Mouse (Mus musculus): ENCODE results near the gene Olfr1357. TPM values are rescaled to one million over a fixed set of nuclear protein-coding genes. Genes with fewer than 3 reads are reported as not detected.

The Olfr1357 gene
- total RNA-seq, 1 experiment from 2014 or later: not detected

DNA sequence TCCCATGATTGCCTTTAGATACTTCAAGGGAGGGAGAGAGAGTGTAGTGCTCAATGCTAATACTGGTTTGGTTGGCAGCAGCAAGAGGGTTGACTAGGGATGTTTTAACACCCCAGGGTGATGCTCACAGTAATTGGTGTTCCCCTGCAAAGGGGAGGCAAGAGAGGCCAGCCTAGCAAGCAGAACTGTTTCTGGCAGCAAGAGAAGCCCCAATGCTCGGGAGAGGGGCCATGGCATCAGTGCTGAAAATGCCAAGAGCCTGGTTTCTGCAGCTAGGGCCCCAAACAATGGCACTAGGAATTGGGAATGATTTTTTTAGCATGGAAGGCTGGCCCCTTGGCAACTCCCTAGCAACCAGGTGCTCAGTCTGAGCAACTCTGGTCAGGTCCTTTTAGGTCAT, 32.9 kb downstream of the Olfr1357 start:
- no peak for ATAC-seq (replicated peaks; ENCODE audit: insufficient number of reproducible peaks, low FRiP score, low TSS enrichment, poor library complexity, severe bottlenecking)

- ATAC-seq (replicated peaks; ENCODE audit: insufficient number of reproducible peaks, low FRiP score, low TSS enrichment, poor library complexity, severe bottlenecking): no peak
Measured at GRCm38 (mm10) chr10:78583939-78584338, 33.9 kb downstream of the Olfr1357 start.

- no peak for ATAC-seq (replicated peaks; ENCODE audit: insufficient number of reproducible peaks, low FRiP score, low TSS enrichment, poor library complexity, severe bottlenecking)
Measured at GRCm38 (mm10) chr10:78583347-78583746, 34.5 kb downstream of the Olfr1357 start.

DNA sequence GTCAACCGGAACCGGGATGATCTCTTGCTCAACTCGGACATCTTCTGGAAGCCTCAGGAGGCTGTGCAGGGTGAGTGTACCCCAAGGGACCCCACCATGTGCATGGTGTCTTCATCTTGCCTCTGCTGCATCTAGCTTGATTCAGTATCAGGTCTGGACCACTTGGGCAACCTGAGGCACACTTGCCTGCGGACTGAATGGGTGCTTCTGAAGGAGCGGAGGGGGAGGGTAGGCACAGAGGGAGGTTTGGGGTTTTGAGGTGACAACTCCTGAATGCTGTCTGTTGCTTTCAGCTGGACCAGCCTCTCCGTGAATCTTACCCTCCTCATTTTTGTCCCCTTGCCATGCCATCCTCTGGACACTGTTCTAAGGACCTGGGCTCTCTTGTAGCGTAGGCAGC, 36.8 kb downstream of the Olfr1357 start:
- no peak for ATAC-seq (replicated peaks; ENCODE audit: insufficient number of reproducible peaks, low FRiP score, low TSS enrichment, poor library complexity, severe bottlenecking)

DNA sequence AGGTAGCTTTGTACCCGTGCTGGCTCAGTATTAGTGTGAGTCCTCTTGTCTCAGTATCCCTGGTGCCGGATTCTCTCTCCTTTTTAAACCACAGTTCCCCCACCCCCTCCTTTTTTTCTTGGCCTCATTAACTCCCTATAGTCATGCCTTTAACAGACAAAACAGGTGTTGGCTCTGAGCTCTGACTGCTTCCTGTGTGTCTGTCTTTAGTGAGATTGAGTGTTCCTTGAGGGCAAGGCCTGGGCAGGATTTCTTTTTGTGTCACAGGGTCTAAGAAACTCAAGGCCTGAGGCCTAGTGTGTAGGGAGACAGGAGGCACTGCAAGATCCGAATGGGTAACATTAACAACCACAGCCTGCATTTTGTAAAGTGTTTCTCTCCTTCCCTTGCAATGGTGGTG, 39.7 kb downstream of the Olfr1357 start:
- no peak for ATAC-seq (replicated peaks; ENCODE audit: insufficient number of reproducible peaks, low FRiP score, low TSS enrichment, poor library complexity, severe bottlenecking)

DNA sequence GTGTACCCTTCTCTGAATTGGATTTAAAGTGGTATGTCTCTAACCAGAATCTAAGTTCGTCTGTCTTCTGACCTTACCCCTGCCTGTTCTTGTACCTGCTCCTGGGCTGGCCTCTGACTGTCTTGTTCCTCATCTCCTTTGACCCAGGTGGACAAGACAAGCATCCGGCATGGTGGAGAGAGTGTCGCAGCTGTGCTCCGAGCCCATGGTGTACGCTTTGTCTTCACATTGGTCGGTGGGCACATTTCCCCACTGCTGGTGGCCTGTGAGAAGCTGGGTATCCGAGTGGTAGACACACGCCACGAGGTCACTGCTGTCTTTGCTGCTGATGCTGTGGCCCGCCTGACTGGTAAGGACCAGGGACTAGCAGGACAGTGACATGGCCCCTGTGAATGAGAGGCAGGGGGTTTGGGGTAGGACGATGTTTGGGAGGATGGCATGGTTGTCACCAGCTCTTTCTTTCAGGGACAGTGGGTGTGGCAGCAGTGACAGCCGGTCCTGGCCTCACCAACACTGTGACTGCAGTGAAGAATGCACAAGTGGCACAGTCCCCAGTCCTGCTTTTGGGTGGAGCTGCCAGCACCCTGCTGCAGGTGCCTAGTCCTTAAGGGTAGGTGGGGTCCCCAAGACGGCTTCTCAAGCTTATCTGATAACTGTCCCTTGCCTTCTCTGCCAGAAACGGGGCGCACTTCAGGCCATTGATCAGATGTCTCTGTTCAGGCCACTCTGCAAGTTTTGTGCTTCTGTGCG, 41.3 kb downstream of the Olfr1357 start:
- ATAC-seq (replicated peaks; ENCODE audit: insufficient number of reproducible peaks, low FRiP score, low TSS enrichment, poor library complexity, severe bottlenecking): no peak

GRCm38 (mm10) chr10:78575690-78576089, 42.2 kb downstream of the Olfr1357 start:
- no peak for ATAC-seq (replicated peaks; ENCODE audit: insufficient number of reproducible peaks, low FRiP score, low TSS enrichment, poor library complexity, severe bottlenecking)

DNA sequence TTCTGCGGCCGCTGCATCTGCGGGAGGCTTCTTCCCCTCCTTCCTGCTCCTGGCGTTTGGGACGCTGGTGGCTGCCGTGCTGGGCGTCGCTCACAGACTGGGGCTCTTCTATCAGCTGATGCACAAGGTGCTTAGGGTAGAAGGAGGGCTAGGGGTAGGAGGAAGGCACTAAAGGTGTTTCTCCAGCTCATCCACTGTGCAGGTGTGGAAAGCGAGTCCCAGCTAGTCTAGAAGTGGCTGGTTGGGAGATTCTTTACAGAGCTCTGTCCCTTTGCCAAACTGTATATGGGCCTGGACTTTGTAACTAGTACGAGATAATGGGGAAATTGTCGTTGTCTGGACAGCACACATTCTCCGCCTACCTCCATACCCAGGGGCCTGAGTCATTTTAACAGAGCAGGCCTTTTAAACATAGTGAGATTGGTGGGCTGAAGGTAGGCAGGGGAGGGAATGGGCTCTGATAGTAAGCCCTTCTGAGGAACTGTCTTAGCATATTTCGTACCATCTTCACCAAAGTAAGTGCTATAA, 42.7 kb downstream of the Olfr1357 start:
- no peak for ATAC-seq (replicated peaks; ENCODE audit: insufficient number of reproducible peaks, low FRiP score, low TSS enrichment, poor library complexity, severe bottlenecking)

DNA sequence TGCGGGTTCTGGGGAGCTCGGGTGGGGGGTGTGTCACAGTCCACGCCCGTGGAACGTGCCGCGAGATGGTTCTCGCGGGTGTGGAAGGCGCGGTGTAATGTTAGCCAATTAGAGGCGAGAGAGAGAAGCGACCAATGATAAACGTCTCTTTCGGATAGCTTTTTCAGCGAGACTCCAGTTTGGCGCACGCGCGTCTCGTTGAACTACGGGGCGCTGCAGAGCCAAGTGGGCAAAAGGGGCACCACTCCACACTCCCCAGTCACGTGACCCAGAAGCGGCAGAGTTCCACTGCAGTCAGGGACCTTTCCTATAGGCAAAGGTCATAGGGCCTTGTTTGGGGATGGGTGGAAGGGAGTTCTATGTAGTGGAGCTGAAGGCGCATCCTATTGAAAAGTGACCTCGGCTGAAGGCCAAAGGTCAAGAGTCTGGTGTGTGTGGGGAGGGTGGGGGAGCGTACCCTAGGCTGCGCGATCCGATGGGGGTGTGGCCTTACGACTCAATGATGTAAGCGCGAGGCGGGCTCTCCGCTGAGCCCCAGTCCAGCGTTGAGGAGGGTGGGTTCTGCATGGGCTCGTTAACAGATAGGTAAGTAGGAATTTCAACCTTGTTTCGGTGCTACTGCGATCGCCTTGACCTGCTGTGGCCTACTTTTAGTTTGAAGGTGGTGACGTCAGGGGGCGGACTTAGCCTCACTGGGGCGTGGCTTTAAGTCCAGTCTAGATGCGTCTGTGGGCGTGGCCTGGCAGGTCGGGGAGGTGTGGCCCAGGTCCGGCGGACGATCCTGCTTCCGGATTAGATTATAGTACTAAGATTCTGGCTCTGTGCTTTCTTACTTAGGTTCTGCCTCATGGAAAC, 43.4 kb downstream of the Olfr1357 start, which contains the start of gene Ilvbl:
Gene Ilvbl (plus strand): TSS at position 97 of the 855 bp plus-strand sequence.
- ATAC-seq (replicated peaks; ENCODE audit: insufficient number of reproducible peaks, low FRiP score, low TSS enrichment, poor library complexity, severe bottlenecking): peak; percentile 83

- no peak for ATAC-seq (replicated peaks; ENCODE audit: insufficient number of reproducible peaks, low FRiP score, low TSS enrichment, poor library complexity, severe bottlenecking)
Measured at GRCm38 (mm10) chr10:78573226-78573625, 44.6 kb downstream of the Olfr1357 start.

GRCm38 (mm10) chr10:78570897-78571296, 47.0 kb downstream of the Olfr1357 start:
- no peak for ATAC-seq (replicated peaks; ENCODE audit: insufficient number of reproducible peaks, low FRiP score, low TSS enrichment, poor library complexity, severe bottlenecking)

GRCm38 (mm10) chr10:78570416-78570815, 47.5 kb downstream of the Olfr1357 start:
- no peak for ATAC-seq (replicated peaks; ENCODE audit: insufficient number of reproducible peaks, low FRiP score, low TSS enrichment, poor library complexity, severe bottlenecking)

DNA sequence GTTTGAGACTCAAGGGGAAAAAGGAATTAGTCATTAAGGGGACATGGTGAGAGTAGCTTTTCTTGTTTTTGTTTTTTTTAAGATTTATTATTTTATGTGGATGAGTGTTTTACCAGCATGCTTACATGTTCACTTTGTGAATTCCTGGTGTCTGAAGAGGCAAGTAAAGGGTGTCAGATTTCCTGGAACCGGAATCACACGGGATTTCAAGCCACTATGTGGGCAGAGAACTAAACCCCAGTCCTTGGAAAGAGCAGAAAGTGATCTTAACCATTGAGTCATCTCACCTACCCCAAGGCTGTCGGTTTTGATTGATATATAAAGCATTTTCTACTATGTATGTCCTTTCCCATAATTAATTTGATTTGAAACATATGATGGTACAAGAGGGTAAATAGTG, 48.2 kb downstream of the Olfr1357 start:
- no peak for ATAC-seq (replicated peaks; ENCODE audit: insufficient number of reproducible peaks, low FRiP score, low TSS enrichment, poor library complexity, severe bottlenecking)

GRCm38 (mm10) chr10:78569191-78569590, 48.7 kb downstream of the Olfr1357 start:
- ATAC-seq (replicated peaks; ENCODE audit: insufficient number of reproducible peaks, low FRiP score, low TSS enrichment, poor library complexity, severe bottlenecking): no peak

DNA sequence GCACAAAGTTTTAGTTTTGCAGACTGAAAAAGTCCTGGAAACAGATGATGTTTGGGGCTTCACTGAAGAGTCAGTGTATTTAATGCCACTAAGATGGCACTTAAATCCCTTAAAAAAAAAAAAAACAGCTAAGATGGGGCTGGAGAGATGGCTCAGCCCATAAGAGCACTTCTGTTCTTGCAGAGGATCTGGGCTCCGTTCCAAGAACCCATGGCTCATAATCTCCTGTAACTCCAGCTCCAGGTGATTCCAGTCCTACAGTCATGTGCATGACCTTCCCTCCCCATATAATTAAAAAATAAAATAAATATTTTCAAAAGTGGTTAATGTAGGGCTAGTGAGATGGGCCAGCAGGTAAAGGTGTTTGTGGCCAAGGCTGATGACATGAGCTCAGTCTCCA, 52.8 kb downstream of the Olfr1357 start:
- ATAC-seq (replicated peaks; ENCODE audit: insufficient number of reproducible peaks, low FRiP score, low TSS enrichment, poor library complexity, severe bottlenecking): no peak

Other genes with a start within 250 kb of the Olfr1357 start
- gene Rrp1, start 205.0 kb downstream of the Olfr1357 start, total RNA-seq (2017): 298 to 382 TPM (median 299 TPM) in 3 replicates
- gene Cstb, start 192.4 kb downstream of the Olfr1357 start, total RNA-seq (2017): 24.8 to 42.0 TPM (median 26.4 TPM) in 3 replicates
- gene Pdxk, start 153.1 kb downstream of the Olfr1357 start, total RNA-seq (2017): 5.5 to 7.5 TPM (median 6.9 TPM) in 3 replicates
- gene Olfr1358, start 100.6 kb downstream of the Olfr1357 start, total RNA-seq (2017): not detected in 3 replicates
- 26.1 to 44.1 TPM (median 30.4 TPM) in 3 replicates for gene Ilvbl, start 43.7 kb downstream of the Olfr1357 start, total RNA-seq (2017)
- 0.32 to 0.48 TPM in 2 of 3 replicates, not detected in the other for gene Syde1, start 26.1 kb downstream of the Olfr1357 start, total RNA-seq (2017)
- not detected in 3 replicates for gene Casp14, start 100.2 kb upstream of the Olfr1357 start, total RNA-seq (2017)
- not detected in 3 replicates for gene Ccdc105, start 135.0 kb upstream of the Olfr1357 start, total RNA-seq (2017)
- gene Slc1a6, start 162.4 kb upstream of the Olfr1357 start, total RNA-seq (2017): not detected in 3 replicates
- not detected in 3 replicates for gene Olfr1356, start 234.1 kb upstream of the Olfr1357 start, total RNA-seq (2017)